Mouse (Mus musculus): Measurements from ENCODE around the gene Vkorc1l1. TPM values are rescaled to one million over a fixed set of nuclear protein-coding genes. Genes with fewer than 3 reads are reported as not detected.
"Not testable (repeated sequence)": the region's sequence is repeated elsewhere in the genome, so short reads cannot be mapped to it uniquely, and the experiment has no call there.

Gene Vkorc1l1
- total RNA-seq (2022) = 10 to 100 TPM; 45.5 to 56.9 (median 50.1) TPM

- peak; percentile 92 to 96 for DNase-seq (ENCODE audit: low spot score in 2 of 2)
Measured at GRCm38 (mm10) chr5:129941495-129942045, at the start of gene Vkorc1l1. Gene Vkorc1l1 (plus strand): TSS chr5:129941970.

DNA sequence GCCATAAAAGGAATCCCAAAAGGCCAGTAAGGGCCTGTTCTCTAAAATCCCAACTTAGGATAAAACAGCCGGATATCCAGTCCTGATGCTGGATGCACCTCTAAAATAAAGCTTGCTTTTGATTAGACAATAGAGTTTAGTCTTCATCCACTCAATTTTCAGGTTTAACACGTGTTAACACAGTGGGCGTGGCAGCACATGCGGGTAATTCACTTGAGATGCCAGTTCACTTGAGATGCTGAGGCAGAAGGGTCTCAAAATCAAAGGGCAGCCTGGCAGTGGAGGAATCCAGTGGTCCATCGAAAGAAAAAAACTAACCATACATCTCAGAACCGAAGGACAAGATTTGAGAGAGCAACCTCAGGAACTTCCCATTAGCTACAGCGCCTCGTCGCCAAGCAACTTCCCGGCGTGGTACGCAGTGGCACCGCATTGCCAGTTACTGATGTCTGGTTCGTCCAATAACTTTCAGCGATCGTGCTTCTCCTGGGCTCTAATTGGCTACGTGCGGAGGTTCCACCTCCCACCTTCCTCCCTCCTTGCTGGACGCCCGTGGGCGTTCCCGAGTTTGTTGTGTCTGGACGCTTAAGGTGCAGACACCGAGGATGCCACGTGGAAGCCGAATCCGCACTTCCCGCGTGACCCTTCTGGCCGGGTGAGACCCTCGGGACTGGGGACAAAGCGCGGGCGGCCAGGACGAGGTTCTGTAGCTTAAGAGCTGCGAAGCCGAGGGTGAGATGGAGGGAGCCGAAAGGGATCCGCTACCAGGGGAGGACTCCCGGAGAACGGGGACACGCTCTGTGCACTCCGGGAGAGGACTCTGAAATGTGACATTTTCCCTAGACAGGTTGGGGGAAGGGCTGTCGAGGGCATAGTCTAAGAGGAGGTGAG lies 46.3 kb upstream of the Vkorc1l1 start, which contains the start of gene Zbed5:
Gene Zbed5 (plus strand): TSS at position 526 of the 891 bp plus-strand sequence.
- DNase-seq (ENCODE audit: low spot score in 2 of 2) = peak; percentile 74 to 89

GRCm38 (mm10) chr5:129898449-129898848 lies 43.3 kb upstream of the Vkorc1l1 start, which contains the start of gene Phkg1:
Gene Phkg1 (minus strand): TSS chr5:129898549.
- DNase-seq (ENCODE audit: low spot score in 2 of 2) = no peak

DNA sequence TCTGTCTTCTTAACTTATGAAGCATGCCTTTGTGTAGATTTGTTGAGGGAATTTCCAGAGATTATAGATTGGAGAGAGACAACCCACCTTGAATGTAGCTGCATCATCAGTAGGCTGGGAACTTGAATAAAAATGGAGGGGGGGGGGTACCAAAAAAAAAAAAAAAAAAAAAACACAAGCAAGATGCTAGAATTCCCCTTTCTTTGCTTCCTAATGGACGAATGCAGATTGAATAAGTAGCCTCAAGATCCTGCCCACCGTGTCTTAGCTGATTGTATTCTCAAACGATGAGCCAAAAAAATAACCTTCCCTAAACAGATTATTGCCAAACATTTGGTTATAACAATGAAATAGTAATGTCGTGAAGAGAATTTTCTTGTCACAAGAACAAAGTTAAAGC lies 34.0 kb upstream of the Vkorc1l1 start:
- DNase-seq (ENCODE audit: low spot score in 2 of 2) = no peak

- DNase-seq (ENCODE audit: low spot score in 2 of 2) = peak; percentile 69 to 84
Measured at GRCm38 (mm10) chr5:129908242-129908965, 33.4 kb upstream of the Vkorc1l1 start, which contains the start of gene Nupr1l. Gene Nupr1l (plus strand): TSS chr5:129908540.

- DNase-seq (ENCODE audit: low spot score in 2 of 2) = no peak
Measured at GRCm38 (mm10) chr5:129909147-129909546, 32.6 kb upstream of the Vkorc1l1 start.

GRCm38 (mm10) chr5:129909591-129909990 lies 32.2 kb upstream of the Vkorc1l1 start:
- no peak for DNase-seq (ENCODE audit: low spot score in 2 of 2)

- DNase-seq (ENCODE audit: low spot score in 2 of 2) = no peak
Measured at GRCm38 (mm10) chr5:129914024-129914423, 27.7 kb upstream of the Vkorc1l1 start.

GRCm38 (mm10) chr5:129915491-129915890 lies 26.3 kb upstream of the Vkorc1l1 start:
- DNase-seq (ENCODE audit: low spot score in 2 of 2) = not testable (repeated sequence)

DNA sequence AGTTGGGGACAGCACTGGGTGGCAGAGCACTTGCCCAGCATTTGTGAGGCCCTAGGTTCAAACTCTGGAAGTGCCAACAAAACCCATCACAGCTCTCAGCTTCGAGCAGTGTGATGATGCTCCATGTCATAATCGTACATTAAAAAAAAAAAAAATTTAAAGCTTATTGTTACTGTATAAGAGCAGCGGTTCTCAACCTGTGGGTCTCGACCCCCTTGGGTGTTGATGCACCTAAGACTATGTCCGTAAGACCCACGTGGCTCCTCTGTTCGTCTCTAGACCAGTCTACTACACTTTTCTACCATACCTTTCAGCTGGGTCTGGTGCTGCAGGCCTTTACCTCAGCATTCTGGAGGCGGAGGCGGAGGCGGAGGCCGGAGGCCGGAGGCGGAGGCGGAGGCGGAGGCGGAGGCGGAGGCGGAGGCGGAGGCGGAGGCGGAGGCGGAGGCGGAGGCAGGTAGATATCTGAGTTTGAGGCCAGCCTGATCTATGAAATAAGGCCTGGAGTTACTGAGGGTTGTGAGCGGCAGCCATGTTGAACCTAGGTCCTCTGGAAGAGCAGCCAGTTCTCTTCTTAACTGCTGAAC lies 23.6 kb upstream of the Vkorc1l1 start:
- no peak for DNase-seq (ENCODE audit: low spot score in 2 of 2)

- DNase-seq (ENCODE audit: low spot score in 2 of 2) = no peak
Measured at GRCm38 (mm10) chr5:129918752-129919151, 23.0 kb upstream of the Vkorc1l1 start.

DNA sequence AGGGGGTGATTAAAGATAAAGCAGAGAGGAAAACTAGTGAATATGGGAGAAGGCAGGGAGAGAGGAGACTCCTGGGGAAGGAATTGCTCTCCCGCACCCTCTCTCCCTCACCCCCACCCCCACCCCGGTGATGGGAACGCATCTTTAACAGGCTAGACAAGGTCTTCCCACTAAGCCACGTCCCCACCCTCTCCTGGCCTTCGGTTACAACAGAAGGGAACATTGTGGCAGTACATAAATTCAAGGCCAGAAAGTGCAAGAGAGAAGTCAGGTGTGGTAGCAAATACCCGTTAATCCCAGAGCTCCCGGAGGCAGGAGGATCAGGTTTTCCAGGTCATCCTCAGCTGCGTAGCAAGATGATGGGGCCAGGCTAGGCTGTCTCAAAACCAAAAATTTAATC lies 22.4 kb upstream of the Vkorc1l1 start:
- no peak for DNase-seq (ENCODE audit: low spot score in 2 of 2)

DNA sequence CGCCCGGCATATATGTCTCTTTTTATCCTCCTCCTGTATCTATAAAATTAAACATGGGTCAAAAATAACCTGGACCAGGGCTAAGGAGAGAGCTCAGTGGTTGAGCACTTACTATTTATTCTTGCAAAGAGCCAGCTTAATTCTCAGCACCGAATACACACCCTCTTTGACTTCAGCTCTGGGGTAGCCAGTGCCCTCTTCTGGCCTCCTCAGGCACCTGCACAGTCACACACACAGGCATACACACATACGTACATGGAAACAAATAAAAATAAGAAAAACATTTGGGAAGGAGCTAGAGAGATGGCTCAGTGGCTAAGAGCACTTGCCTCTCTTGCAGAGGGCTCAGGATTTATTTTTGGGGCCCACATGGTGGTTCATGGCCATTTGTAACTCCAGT lies 19.8 kb upstream of the Vkorc1l1 start:
- DNase-seq (ENCODE audit: low spot score in 2 of 2) = no peak

- no peak for DNase-seq (ENCODE audit: low spot score in 2 of 2)
Measured at GRCm38 (mm10) chr5:129924820-129925452, 16.8 kb upstream of the Vkorc1l1 start.

DNA sequence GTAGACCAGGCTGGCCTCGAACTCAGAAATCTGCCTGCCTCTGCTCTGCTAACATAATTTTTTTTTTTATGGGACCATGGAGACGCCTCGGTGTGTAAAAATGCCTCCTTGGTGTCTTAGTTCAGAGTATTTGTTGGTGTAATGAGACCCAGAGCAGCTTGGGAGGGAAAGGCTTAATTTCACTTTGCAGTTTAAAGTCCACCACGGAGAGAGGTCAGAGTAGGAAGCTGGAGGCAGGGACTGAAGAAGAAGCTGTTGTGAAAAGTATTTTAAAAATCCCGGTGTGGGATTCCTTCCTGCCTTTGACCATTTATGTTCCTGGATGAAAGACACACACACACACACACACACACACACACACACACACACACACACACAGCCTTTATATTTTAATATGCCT lies 15.8 kb upstream of the Vkorc1l1 start:
- no peak for DNase-seq (ENCODE audit: low spot score in 2 of 2)

GRCm38 (mm10) chr5:129929924-129930855 lies 11.6 kb upstream of the Vkorc1l1 start:
- DNase-seq (ENCODE audit: low spot score in 2 of 2) = no peak

DNA sequence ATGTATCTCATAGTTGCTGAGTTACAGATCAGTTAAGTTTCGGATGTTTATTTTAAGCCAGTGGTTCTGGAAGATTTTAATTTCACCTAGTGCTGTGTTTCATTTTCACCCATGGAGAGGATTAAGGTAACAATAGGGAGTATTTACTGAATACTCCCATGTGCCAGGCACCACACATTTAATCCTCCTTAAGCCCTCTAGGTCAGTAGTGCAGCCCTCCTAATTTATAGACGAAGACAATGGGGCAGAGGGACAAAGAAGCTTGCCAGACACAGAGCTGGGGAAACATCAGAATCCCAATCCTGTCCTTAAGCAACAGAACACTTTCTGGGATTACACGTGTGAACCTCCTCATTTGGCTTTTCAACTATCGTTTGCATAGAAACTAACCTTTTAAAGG lies 4.8 kb upstream of the Vkorc1l1 start:
- no peak for DNase-seq (ENCODE audit: low spot score in 2 of 2)

DNA sequence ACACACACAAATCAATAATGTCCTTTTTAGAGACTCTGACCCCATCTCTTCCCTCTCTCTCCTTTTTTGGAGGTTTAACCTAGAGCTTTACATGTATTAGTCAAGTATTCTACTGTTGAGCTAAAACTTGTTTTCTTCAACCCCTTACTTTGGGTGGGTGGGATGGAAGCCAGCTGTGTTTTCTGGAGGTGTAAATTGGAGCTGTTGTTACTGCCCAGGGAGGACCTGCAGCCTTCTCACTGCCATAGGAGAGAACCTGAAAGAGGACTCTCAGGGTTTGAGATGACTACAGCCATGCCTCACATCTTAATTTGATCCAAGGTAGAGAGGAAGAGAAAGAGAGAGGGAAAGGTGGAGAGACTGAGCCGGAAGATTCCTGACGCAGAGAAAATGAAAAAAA lies 1.5 kb upstream of the Vkorc1l1 start:
- no peak for DNase-seq (ENCODE audit: low spot score in 2 of 2)

GRCm38 (mm10) chr5:129940736-129941494 lies 855 bp upstream of the Vkorc1l1 start:
- no peak for DNase-seq (ENCODE audit: low spot score in 2 of 2)
